ENCODE assay signal across 10 mouse cellular contexts in genomic region chr12:7990804-7991203, GRCm38 (mm10). TPM values are rescaled to one million over a fixed set of nuclear protein-coding genes. Genes with fewer than 3 reads are reported as not detected.
DNase-seq lines count a peak whose midpoint lies in the region; ATAC-seq and TF ChIP-seq lines count a peak whose summit lies in the region.
"Had no signal": no experiment of that assay in that cellular context is flagged by ENCODE, and none has a peak within 500 bp of the region (broad histone marks: within the 10 kb centered on the region; RNA-seq: fewer than 3 reads in every experiment).

No protein-coding gene starts in this region.

- H3K36me3 ChIP-seq in kidney, embryonic 15.5 days: no peaks in the 10 kb centered on the region
- peaks cover 54% of the 10 kb centered on the region for H3K36me3 ChIP-seq in intestine, postnatal 0 days (ENCODE audit: control insufficient read depth, insufficient read depth)
- H3K36me3 ChIP-seq: lung, embryonic 15.5 days had no signal

- no peak overlapping the region for H3K4me3 ChIP-seq in kidney, embryonic 15.5 days (replicated peaks)
- H3K4me3 ChIP-seq in intestine, postnatal 0 days (ENCODE audit: low read depth, low read length): no peak overlapping the region
- H3K4me3 ChIP-seq: erythroblast, embryonic 14.5 days; lung, embryonic 15.5 days had no signal

- H3K4me1 ChIP-seq in kidney, embryonic 15.5 days: no peaks in the 10 kb centered on the region
- no peaks in the 10 kb centered on the region for H3K4me1 ChIP-seq in intestine, postnatal 0 days (replicated peaks; ENCODE audit: control insufficient read depth, insufficient read depth, low read length)
- H3K4me1 ChIP-seq: lung, embryonic 15.5 days had no signal

- peak; percentile 31 for DNase-seq in kidney, adult 9 months
- peak; percentile 29 for DNase-seq in CD4-positive helper T cell, adult 2 months (ENCODE audit: low read depth, low spot score)
- DNase-seq in adipocyte (ENCODE audit: low spot score): peak; percentile 88
- DNase-seq in embryo, embryonic 9.5 days (ENCODE audit: extremely low spot score): peak; percentile 71
- DNase-seq in mesoderm, embryonic 11.5 days (ENCODE audit: low read depth, low spot score): peak; percentile 79

- H3K27ac ChIP-seq in kidney, embryonic 15.5 days: no peak overlapping the region
- no peak overlapping the region for H3K27ac ChIP-seq in intestine, postnatal 0 days (ENCODE audit: low read depth, low read length)
- H3K27ac ChIP-seq: lung, embryonic 15.5 days had no signal

- 0 out of 2 replicates have a peak, but pooled peaks cover 3% of the 10 kb centered on the region for H3K27me3 ChIP-seq in kidney, embryonic 15.5 days
- H3K27me3 ChIP-seq in intestine, postnatal 0 days (replicated peaks; ENCODE audit: control insufficient read depth, insufficient read depth, low read length): no peaks in the 10 kb centered on the region
- H3K27me3 ChIP-seq: lung, embryonic 15.5 days had no signal

- 9% methylated on average over 3 of the region's 3 CpGs for WGBS in kidney, embryonic 15.5 days
- WGBS in intestine, postnatal 0 days: 10% methylated on average over 3 of the region's 3 CpGs

- no peak overlapping the region for H3K9ac ChIP-seq in kidney, embryonic 15.5 days
- H3K9ac ChIP-seq in intestine, postnatal 0 days (ENCODE audit: low read depth, low read length): no peak overlapping the region
- H3K9ac ChIP-seq: lung, embryonic 15.5 days had no signal

- TF ChIP-seq CTCF in intestine, postnatal 0 days (IDR thresholded peaks at IDR 0.05; ENCODE audit: low read depth): peak; percentile 79

- H3K9me3 ChIP-seq in kidney, embryonic 15.5 days (replicated peaks): no peaks in the 10 kb centered on the region
- H3K9me3 ChIP-seq in intestine, postnatal 0 days (ENCODE audit: control insufficient read depth): no peaks in the 10 kb centered on the region
- H3K9me3 ChIP-seq: lung, embryonic 15.5 days had no signal

- H3K4me2 ChIP-seq in kidney, embryonic 15.5 days: no peak overlapping the region
- H3K4me2 ChIP-seq in intestine, postnatal 0 days (replicated peaks; ENCODE audit: low read depth): no peak overlapping the region
- H3K4me2 ChIP-seq: lung, embryonic 15.5 days had no signal

- ATAC-seq in kidney, embryonic 15.5 days (replicated peaks; ENCODE audit: low FRiP score): no peak
- no peak for ATAC-seq in intestine, postnatal 0 days
- no peak for ATAC-seq in inflammation-experienced regulatory T-cells, adult 6 months

RNA-seq across cellular contexts. Expression of gene Apob, which starts 13.4 kb away (rescaled TPM):
- polyA plus RNA-seq in kidney, embryonic 15.5 days (2015; fragmentation: Nextera tagmentation; extraction: Ambion mirVana): 0.67 and 1.8 TPM in 2 replicates
- polyA plus RNA-seq in intestine, postnatal 0 days (2015; fragmentation: Nextera tagmentation; extraction: Ambion mirVana): 132 and 135 TPM in 2 replicates
- under 1 TPM in 1 of 3 experiments, not detected in 2; 0.05 TPM for polyA plus RNA-seq in inflammation-experienced regulatory T-cells, adult 6 months (2017; shearing (Covaris generic))

Comparison
In these comparisons a context has a peak if more than half of its experiments do, and no peak if none do; other contexts are left out.
1. DNase-seq: peak in every context shown above with its lines; median percentile 88 in adipocyte; 79 in mesoderm, embryonic 11.5 days; 71 in embryo, embryonic 9.5 days; 31 in kidney, adult 9 months; 29 in CD4-positive helper T cell, adult 2 months.
2. RNA of gene Apob, which starts 13.4 kb away (polyA plus RNA-seq): 132 to 135 TPM in intestine, postnatal 0 days; 0.67 to 1.8 TPM in kidney, embryonic 15.5 days and 0.05 TPM in inflammation-experienced regulatory T-cells, adult 6 months; every median in the first group is over 10 times any median in the second.